8 mouse cellular contexts compared by ENCODE assay signal in the genomic region with DNA sequence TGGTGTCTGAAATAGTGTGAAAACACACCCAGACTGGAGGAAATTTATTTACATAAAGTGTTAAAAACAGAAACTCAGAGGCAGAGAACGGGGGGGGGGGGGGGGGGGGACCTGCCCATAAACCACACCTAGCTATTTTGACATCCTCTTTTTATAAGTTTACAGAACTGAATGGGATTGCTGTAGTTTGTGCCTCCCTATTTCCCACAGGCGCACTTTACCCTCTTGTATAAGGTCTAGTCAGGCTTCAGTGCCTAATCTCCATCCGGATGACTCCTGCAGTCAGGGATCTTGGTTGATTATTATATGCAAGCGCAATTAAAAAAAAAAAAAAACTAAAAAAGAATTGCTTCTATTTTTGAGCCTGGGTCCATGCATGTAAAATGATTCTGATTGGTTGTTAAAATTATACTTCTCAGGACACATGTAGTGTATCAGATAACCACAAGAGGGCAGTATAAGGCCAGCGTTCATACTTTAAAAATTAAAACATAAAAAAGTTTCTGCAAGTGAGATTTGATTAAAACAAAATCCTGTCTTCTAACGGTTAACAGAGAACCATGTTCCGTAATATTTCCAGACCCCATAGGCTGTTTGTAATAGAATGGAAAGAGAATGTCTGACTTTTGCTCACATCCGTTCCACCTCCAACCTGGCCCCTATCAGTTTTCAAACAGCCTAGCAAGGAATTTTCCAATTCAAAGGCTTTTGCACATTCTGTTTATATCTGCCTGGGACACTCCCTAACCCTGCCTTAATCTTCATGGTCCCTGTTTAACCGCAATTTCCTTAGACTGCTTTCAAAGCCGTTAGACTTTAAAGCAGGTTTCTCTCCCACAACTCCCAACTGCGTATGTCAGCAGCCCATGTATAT.
DNase-seq lines count a peak whose midpoint lies in the region; ATAC-seq and TF ChIP-seq lines count a peak whose summit lies in the region.

No protein-coding gene starts in this region.

- H3K27me3 ChIP-seq in heart, embryonic 16.5 days (ENCODE audit: control insufficient read depth, insufficient read depth, low read length) = no peaks in the 10 kb centered on the region
- H3K27me3 ChIP-seq in CH12.LX (replicated peaks) = no peaks in the 10 kb centered on the region

- no peaks in the 10 kb centered on the region for H3K9me3 ChIP-seq in heart, embryonic 16.5 days (replicated peaks; ENCODE audit: control insufficient read depth, low read length)
- peaks cover 53% of the 10 kb centered on the region for H3K9me3 ChIP-seq in CH12.LX (replicated peaks; ENCODE audit: low read length)

- ATAC-seq in heart, embryonic 16.5 days (replicated peaks; ENCODE audit: extremely low read depth, insufficient read depth, low FRiP score) = no peak

- in situ Hi-C loops in CH12.LX (cut with MboI; ENCODE audit: low pct_ligation_motif_present, low pct_unique_long_range_greater_than_20kb, low sequenced_read_pairs) = no loop called here

- no peaks in the 10 kb centered on the region for H3K36me3 ChIP-seq in heart, embryonic 16.5 days (ENCODE audit: control insufficient read depth, insufficient read depth)
- H3K36me3 ChIP-seq in CH12.LX (replicated peaks in 1 of 2; ENCODE audit: control insufficient read depth in 1 of 2, insufficient read depth in 1 of 2, low read length in 1 of 2) = no peaks in the 10 kb centered on the region

- dilution Hi-C loops in CH12.LX (cut with MboI; ENCODE audit: extremely low pct_ligation_motif_present, extremely low pct_unique_long_range_greater_than_20kb, low sequenced_read_pairs) = no loop called here

- H3K9ac ChIP-seq in heart, embryonic 16.5 days (ENCODE audit: low read length) = no peak overlapping the region
- H3K9ac ChIP-seq in CH12.LX (ENCODE audit: insufficient read depth, low read depth) = no peak overlapping the region

- DNase-seq in heart, postnatal 4 days = no peak
- no peak for DNase-seq in CH12.LX (ENCODE audit: extremely low read depth)
- DNase-seq in embryo, embryonic 10.5 days (ENCODE audit: low spot score) = peak; percentile 48
- DNase-seq in liver = peak; percentile 19
- DNase-seq in telencephalon, adult 2 months (ENCODE audit: low read depth, low spot score) = peak; percentile 38
- DNase-seq in urinary bladder, postnatal 4 days (ENCODE audit: low spot score in 2 of 2) = no peak
- DNase-seq in layer of hippocampus, postnatal 10 days (ENCODE audit: low spot score in 2 of 2) = no peak

- H3K4me2 ChIP-seq in heart, embryonic 16.5 days (ENCODE audit: low read depth, low read length) = peak overlapping the region; percentile 3; the same call in 1 of the 2 replicates
- H3K4me2 ChIP-seq in CH12.LX (ENCODE audit: insufficient read depth, low read depth, poor library complexity, severe bottlenecking) = no peak overlapping the region

- no peak for TF ChIP-seq EP300 in CH12.LX (IDR thresholded peaks at IDR 0.05; ENCODE audit: low read length)

- no peak for TF ChIP-seq POLR2A in CH12.LX (IDR thresholded peaks at IDR 0.05; ENCODE audit: low read depth, low read length)

- TF ChIP-seq CTCF in CH12.LX (conservative IDR thresholded peaks at IDR 0.05 in 1 of 2, IDR thresholded peaks at IDR 0.05 in 1 of 2; ENCODE audit: low read depth in 2 of 2, low read length in 2 of 2) = peak in 1 of 2 experiments; percentile 48; a peak in 2 of 4 replicates

- H3K27ac ChIP-seq in heart, embryonic 16.5 days (ENCODE audit: low read length) = no peak overlapping the region
- H3K27ac ChIP-seq in CH12.LX (ENCODE audit: insufficient read depth, low read depth) = no peak overlapping the region

- 39% methylated on average over 11 of the region's 11 CpGs for WGBS in heart, embryonic 16.5 days

- H3K4me1 ChIP-seq in heart, embryonic 16.5 days (ENCODE audit: control insufficient read depth, insufficient read depth, low read length) = no peaks in the 10 kb centered on the region
- no peaks in the 10 kb centered on the region for H3K4me1 ChIP-seq in CH12.LX (ENCODE audit: control insufficient read depth in 1 of 2, insufficient read depth in 2 of 2)

- H3K79me2 ChIP-seq in CH12.LX (replicated peaks; ENCODE audit: control insufficient read depth, extremely low read depth, insufficient read depth, poor library complexity, severe bottlenecking) = no peaks in the 10 kb centered on the region

- peak; percentile 40 for TF ChIP-seq RAD21 in CH12.LX (IDR thresholded peaks at IDR 0.05; ENCODE audit: low read depth, low read length)

- H3K4me3 ChIP-seq in heart, embryonic 16.5 days (ENCODE audit: low read length) = no peak overlapping the region
- no peak overlapping the region for H3K4me3 ChIP-seq in CH12.LX (replicated peaks in 1 of 3; ENCODE audit: low read depth in 2 of 3, low read length in 2 of 3, poor library complexity in 1 of 3)

TF ChIP-seq in CH12.LX, 34 proteins besides CTCF, POLR2A, EP300 and RAD21:
- TF ChIP-seq ZKSCAN1 (IDR thresholded peaks at IDR 0.05; ENCODE audit: borderline replicate concordance, low read depth, low read length) (no peak), ETS1 (conservative IDR thresholded peaks at IDR 0.05; ENCODE audit: low read depth, low read length) (no peak), PAX5 (IDR thresholded peaks at IDR 0.05; ENCODE audit: low read length) (no peak), GABPA (IDR thresholded peaks at IDR 0.05; ENCODE audit: insufficient replicate concordance, low read depth, low read length) (no peak), TCF12 (IDR thresholded peaks at IDR 0.05; ENCODE audit: low read depth, low read length) (no peak)

Comparison
In these comparisons a context has a peak if more than half of its experiments do, and no peak if none do; other contexts are left out.
1. DNase-seq: peak in embryo, embryonic 10.5 days (single experiment), liver (single experiment) and telencephalon, adult 2 months (single experiment); none in heart, postnatal 4 days (single experiment), CH12.LX (single experiment), urinary bladder, postnatal 4 days (0 of 2) and layer of hippocampus, postnatal 10 days (0 of 2).